Mouse (Mus musculus): ENCODE results near the gene Slc7a11.

GRCm38 (mm10) chr3:50160756-50161155 is 282.7 kb downstream of the Slc7a11 start:
- no peak for TF ChIP-seq CTCF (IDR thresholded peaks at IDR 0.05; ENCODE audit: control insufficient read depth, insufficient read depth, insufficient replicate concordance, low read depth, low read length)
- TF ChIP-seq POLR2A (IDR thresholded peaks at IDR 0.05; ENCODE audit: control insufficient read depth, low read depth, low read length): no peak

Data from testis, adult 2 months (tissue).